Mouse (Mus musculus): Measurements from ENCODE around the gene Mtor.

DNA sequence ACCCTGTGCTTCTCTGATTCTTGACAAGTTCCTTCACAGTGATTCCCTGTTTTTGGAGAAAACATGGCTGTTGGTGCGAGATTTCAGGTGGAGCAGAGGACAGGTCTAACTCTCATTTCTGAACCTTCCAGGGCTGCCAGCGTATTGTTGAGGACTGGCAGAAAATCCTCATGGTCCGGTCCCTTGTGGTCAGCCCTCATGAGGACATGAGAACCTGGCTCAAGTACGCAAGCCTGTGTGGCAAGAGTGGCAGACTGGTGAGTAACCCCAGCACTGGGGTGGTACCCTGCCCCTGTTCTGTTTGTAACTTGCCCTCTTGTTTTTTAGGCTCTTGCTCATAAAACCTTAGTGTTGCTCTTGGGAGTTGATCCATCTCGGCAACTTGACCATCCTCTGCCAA is 81.9 kb downstream of the Mtor start:
- TF ChIP-seq CTCF (IDR thresholded peaks at IDR 0.05; ENCODE audit: extremely low read depth, insufficient read depth, low read length) = no peak
- no peak for TF ChIP-seq POLR2A (IDR thresholded peaks at IDR 0.05; ENCODE audit: extremely low read depth, insufficient read depth, low read length)

Data from cortical plate, adult 2 months (tissue).